Comparison of ENCODE assay signal across 9 mouse cellular contexts in genomic region chr8:108697589-108697988, GRCm38 (mm10).
A peak's percentile ranks its signal among the peaks of the same experiment; 100 is the strongest.
DNase-seq lines count a peak whose midpoint lies in the region; ATAC-seq and TF ChIP-seq lines count a peak whose summit lies in the region.
"Had no signal": no experiment of that assay in that cellular context is flagged by ENCODE, and none has a peak within 500 bp of the region (broad histone marks: within the 10 kb centered on the region; RNA-seq: fewer than 3 reads in every experiment).

No protein-coding gene starts in this region.

- no peaks in the 10 kb centered on the region for H3K36me3 ChIP-seq in heart, embryonic 12.5 days
- no peaks in the 10 kb centered on the region for H3K36me3 ChIP-seq in forebrain, embryonic 12.5 days (replicated peaks)
- no peaks in the 10 kb centered on the region for H3K36me3 ChIP-seq in limb, embryonic 14.5 days (ENCODE audit: control insufficient read depth, insufficient read depth, low read length)

- 1% methylated on average over 13 of the region's 13 CpGs for WGBS in heart, embryonic 12.5 days
- 0% methylated on average over 13 of the region's 13 CpGs for WGBS in forebrain, embryonic 12.5 days
- whole genome bisulfite sequencing in limb, embryonic 14.5 days: 4% methylated on average over 13 of the region's 13 CpGs

- ATAC-seq in heart, embryonic 12.5 days (ENCODE audit: insufficient number of reproducible peaks, low FRiP score): no peak
- ATAC-seq in forebrain, embryonic 12.5 days (ENCODE audit: low FRiP score): no peak
- ATAC-seq in limb, embryonic 14.5 days (ENCODE audit: low FRiP score, low read depth): no peak

- H3K4me3 ChIP-seq in heart, embryonic 12.5 days: peak overlapping the region; percentile 14; the same call in 1 of the 2 replicates
- peak overlapping the region; percentile 11; the same call in 1 of the 2 replicates for H3K4me3 ChIP-seq in forebrain, embryonic 12.5 days (replicated peaks)
- H3K4me3 ChIP-seq in limb, embryonic 14.5 days (replicated peaks; ENCODE audit: low read length): peak overlapping the region; percentile 11

- DNase-seq in heart, postnatal 10 days: no peak
- peak; percentile 35 for DNase-seq in ES-CJ7 (ENCODE audit: low read depth, low spot score)
- peak; percentile 30 for DNase-seq in limb, embryonic 14.5 days (ENCODE audit: low spot score)
- no peak for DNase-seq in c-Kit-positive CD71-positive TER-119-positive erythroid progenitor cells, embryonic 14.5 days (ENCODE audit: low spot score)
- DNase-seq in layer of hippocampus, adult 9-11 months: no peak
- no peak for DNase-seq in spleen, postnatal 4 days (ENCODE audit: low spot score in 2 of 2)
- DNase-seq: lung, postnatal 4 days had no signal

- TF ChIP-seq POLR2A in limb, embryonic 14.5 days (IDR thresholded peaks at IDR 0.05; ENCODE audit: borderline replicate concordance, extremely low read depth, insufficient read depth, insufficient read length): no peak

- no peaks in the 10 kb centered on the region for H3K9me3 ChIP-seq in heart, embryonic 12.5 days (replicated peaks)
- H3K9me3 ChIP-seq in forebrain, embryonic 12.5 days: no peaks in the 10 kb centered on the region
- no peaks in the 10 kb centered on the region for H3K9me3 ChIP-seq in limb, embryonic 14.5 days (ENCODE audit: control insufficient read depth, low read length)

- no peak overlapping the region for H3K27ac ChIP-seq in heart, embryonic 12.5 days (ENCODE audit: poor library complexity, severe bottlenecking)
- H3K27ac ChIP-seq in forebrain, embryonic 12.5 days: 0 out of 2 replicates have a peak overlapping the region, but pooled peaks have one; percentile 13
- peak overlapping the region; percentile 49 for H3K27ac ChIP-seq in limb, embryonic 14.5 days (replicated peaks; ENCODE audit: low read depth, low read length)

- H3K27me3 ChIP-seq in heart, embryonic 12.5 days (replicated peaks): peaks cover 60% of the 10 kb centered on the region
- H3K27me3 ChIP-seq in forebrain, embryonic 12.5 days: peaks cover 80% of the 10 kb centered on the region
- H3K27me3 ChIP-seq in limb, embryonic 14.5 days (ENCODE audit: control insufficient read depth, insufficient read depth, low read length): peaks cover 46% of the 10 kb centered on the region

- intact Hi-C loops in heart, postnatal 10 days (cut with DNase I): loop anchor here (2.0 to 10.0 kb wide), 2 partner anchors 101 to 487 kb away; no protein-coding TSS in a partner anchor

- H3K9ac ChIP-seq in heart, embryonic 12.5 days: no peak overlapping the region
- no peak overlapping the region for H3K9ac ChIP-seq in forebrain, embryonic 12.5 days
- H3K9ac ChIP-seq in limb, embryonic 14.5 days (ENCODE audit: low read depth, low read length, severe bottlenecking): no peak overlapping the region

- H3K4me2 ChIP-seq in heart, embryonic 12.5 days: peak overlapping the region; percentile 35
- H3K4me2 ChIP-seq in forebrain, embryonic 12.5 days: peak overlapping the region; percentile 35
- H3K4me2 ChIP-seq in limb, embryonic 14.5 days (replicated peaks; ENCODE audit: low read depth, low read length, severe bottlenecking): peak overlapping the region; percentile 36

- H3K4me1 ChIP-seq in heart, embryonic 12.5 days (replicated peaks): peaks cover 44% of the 10 kb centered on the region
- peaks cover 65% of the 10 kb centered on the region for H3K4me1 ChIP-seq in forebrain, embryonic 12.5 days
- peaks cover 44% of the 10 kb centered on the region for H3K4me1 ChIP-seq in limb, embryonic 14.5 days (ENCODE audit: control insufficient read depth, insufficient read depth, low read length)

Comparison
In these comparisons a context has a peak if more than half of its experiments do, and no peak if none do; other contexts are left out.
1. DNase-seq: peak in ES-CJ7 (single experiment) and limb, embryonic 14.5 days (single experiment); none in heart, postnatal 10 days (0 of 2), c-Kit-positive CD71-positive TER-119-positive erythroid progenitor cells, embryonic 14.5 days (single experiment), layer of hippocampus, adult 9-11 months (single experiment) and spleen, postnatal 4 days (0 of 2).
2. Peak in every context shown above with its lines, with median percentiles within 50 percentile points of each other: H3K4me2 ChIP-seq and H3K4me3 ChIP-seq.